Mouse (Mus musculus): ENCODE results near the gene Ss18l1. TPM values are rescaled to one million over a fixed set of nuclear protein-coding genes. Genes with fewer than 3 reads are reported as not detected.

Gene Ss18l1
- polyA plus RNA-seq, 1 experiment from 2014 or later: 2.9 TPM

GRCm38 (mm10) chr2:180034753-180035152 is 7.6 kb upstream of the Ss18l1 start:
- DNase-seq (ENCODE audit: low spot score): no peak

- DNase-seq (ENCODE audit: low spot score): no peak
These were observed 1.9 kb upstream of the Ss18l1 start for GRCm38 (mm10) chr2:180040406-180040805.

DNA sequence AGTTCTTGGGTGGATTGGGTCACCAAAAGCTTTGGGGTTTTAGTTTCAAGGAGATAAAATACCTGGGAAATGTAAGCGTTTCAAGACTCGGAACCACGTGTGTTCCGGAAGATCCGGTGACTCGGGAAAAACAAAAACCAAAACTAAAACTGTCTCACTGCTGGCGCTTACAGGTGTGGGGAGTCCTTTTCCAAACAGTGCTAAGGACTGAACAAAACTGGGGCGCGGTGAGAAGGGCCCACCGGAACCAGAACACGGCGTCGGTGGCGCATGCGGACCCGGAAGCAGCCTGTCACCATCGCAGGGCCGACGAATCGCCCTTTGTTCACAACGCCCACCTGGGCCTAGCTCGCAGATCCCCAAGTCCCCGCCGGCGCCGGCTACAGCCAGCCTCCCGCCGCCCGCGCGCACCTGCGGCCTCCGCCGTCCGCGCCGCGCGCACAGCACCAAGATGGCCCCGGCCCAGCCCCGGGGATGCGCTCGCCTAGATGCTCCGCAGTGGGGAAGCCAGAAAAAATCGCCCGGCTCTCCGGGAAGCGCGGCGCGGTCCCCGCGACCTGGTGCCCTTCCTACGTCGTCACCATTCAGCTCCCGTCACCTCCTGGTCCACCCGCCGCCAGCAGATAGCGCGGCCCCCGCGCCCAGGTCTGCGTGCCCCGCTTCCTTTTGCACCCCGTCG is 593 bp upstream of the Ss18l1 start:
- DNase-seq (ENCODE audit: low spot score): no peak

DNA sequence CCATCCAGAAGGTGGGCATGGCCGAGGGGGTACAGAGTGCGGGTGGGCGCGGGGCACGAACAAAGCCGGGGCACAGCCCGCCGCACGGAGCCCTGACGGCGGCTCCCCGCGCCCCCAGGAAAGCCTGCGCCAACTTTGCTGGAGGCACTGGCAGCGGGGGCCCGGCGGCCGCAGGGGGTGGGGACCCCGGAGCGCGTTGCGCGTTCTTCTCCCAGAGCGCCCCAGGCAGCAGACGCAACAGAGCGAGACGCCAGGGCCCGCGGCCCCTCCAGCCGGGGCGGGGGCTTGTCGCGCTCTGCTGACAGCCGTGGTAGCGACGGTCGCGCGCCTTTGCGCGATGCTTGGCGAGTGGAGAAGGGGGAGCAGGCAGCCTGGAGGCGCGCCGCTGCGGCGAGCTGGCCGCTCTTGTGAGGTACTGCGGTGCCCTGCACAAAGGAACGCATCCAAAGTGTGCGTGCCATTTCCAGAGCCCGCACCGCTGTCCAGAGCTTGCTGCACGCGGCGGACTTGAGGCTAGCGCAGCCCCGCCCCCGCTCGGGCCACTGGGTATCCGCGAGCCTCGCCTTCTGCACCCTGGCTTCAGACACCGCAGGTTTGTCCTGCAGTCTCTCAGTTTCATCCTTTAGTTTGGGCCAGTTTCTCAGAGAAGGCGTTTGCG is 678 bp downstream of the Ss18l1 start:
- DNase-seq (ENCODE audit: low spot score): peak; percentile 77

GRCm38 (mm10) chr2:180045283-180045682 is 3.0 kb downstream of the Ss18l1 start:
- DNase-seq (ENCODE audit: low spot score): peak; percentile 48

- DNase-seq (ENCODE audit: low spot score): no peak
These were observed 5.3 kb downstream of the Ss18l1 start for GRCm38 (mm10) chr2:180047580-180047979.

DNA sequence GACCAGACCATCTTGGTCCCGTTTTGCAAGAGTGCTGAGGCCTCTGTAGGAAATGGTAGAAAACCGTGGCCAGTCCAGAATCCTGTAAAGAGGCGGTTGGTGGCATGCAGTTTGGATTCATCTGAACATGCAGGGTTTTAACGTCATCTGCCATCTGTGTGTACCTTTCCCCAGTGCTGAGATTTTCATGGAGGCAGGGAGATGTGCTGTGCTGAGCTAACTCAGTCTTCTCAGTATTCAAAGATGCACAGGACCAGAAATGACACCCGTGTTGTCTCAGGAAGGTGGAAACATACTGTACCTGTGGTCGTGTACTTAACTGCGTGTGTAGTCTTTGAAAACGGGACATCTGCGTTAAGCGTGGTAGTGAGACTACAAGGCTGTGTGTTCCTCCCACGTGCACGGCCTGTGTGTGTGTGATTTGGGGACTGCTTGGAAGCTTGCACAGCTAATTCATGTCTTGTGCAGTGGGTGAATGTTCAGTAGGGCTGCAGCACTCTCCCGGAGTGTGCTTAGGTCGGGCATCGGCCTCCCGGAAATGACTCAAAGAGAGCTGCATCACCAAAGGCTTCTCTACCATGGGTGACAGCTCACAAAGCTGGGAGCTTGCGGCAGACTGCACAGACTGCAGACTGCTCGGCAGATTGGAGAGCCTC is 5.8 kb downstream of the Ss18l1 start:
- no peak for DNase-seq (ENCODE audit: low spot score)

DNA sequence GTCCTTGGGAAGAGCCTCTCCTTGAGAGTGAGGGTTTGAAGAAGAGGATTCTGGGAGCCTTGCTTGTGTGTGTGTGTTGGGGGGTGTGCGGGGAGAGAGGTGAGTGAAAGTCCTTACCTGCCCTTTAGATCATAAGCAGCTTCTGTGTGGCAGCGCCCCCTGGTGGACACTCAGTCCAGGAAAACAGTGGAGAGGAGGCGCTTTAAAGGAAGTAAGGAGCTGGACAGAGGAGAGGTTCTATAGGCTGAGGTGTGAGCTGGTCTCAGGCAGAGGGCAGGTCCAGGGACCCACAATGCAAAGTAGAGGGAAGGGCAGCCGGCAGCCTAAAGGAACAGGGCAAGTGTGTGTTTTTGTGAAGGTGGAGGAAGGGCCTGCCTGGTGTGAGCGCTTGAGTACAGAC is 8.7 kb downstream of the Ss18l1 start:
- DNase-seq (ENCODE audit: low spot score): peak; percentile 83

- DNase-seq (ENCODE audit: low spot score): peak; percentile 46
These were observed 9.9 kb downstream of the Ss18l1 start for GRCm38 (mm10) chr2:180051986-180052733.

DNA sequence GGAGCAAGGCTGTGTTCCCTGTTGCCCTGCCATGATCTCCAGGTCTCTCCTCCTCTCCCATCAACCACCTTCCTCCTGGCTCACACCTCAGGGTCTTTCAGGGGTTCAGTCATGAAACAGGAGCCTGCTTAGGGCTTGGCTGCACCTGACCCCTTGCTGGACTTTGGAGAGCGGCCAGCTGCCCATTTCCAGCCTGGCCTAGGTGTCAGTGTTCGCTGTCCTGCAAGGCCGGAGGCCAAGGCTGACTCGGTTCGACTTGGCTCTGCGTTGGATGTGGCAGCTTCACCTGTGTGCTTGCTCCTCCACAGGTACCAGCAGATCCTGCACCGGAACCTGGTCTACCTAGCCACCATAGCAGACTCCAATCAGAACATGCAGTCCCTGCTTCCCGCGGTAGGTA is 10.7 kb downstream of the Ss18l1 start:
- DNase-seq (ENCODE audit: low spot score): no peak

- DNase-seq (ENCODE audit: low spot score): no peak
These were observed 21.2 kb downstream of the Ss18l1 start for GRCm38 (mm10) chr2:180063338-180064131.

DNA sequence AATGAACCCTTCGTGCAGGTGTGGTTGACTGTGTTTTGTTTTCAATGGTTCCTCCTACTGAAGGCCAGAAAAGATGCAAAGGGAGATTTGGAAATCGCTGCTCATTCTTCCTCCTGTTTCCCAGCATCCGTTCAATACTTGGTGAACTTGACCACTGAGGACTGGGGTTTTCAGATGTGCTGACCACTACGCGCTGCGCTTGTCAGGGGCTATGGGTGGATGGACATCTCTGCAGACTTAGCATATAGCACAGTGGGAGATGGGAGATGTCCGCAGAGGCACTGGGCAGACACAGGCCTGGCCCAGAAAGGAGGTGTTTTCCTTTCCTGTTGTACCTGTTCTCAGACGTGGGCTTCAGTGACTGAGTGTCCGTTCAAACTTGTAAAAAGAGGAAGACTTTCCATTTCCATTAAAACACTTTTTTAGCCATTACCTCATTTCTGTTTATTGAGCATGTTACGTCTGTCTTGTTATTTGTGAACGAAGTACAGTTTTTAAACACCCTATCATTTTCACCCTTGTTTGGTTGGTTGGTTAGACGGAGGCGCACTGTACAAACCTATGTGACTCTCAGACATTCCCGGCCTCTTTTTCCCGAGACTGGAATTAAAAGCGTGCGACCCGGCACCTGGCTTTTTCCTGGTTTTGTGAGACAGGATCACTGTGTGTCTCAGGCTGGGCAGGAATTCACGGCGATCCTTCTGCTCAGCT is 27.6 kb downstream of the Ss18l1 start:
- no peak for DNase-seq (ENCODE audit: low spot score)

DNA sequence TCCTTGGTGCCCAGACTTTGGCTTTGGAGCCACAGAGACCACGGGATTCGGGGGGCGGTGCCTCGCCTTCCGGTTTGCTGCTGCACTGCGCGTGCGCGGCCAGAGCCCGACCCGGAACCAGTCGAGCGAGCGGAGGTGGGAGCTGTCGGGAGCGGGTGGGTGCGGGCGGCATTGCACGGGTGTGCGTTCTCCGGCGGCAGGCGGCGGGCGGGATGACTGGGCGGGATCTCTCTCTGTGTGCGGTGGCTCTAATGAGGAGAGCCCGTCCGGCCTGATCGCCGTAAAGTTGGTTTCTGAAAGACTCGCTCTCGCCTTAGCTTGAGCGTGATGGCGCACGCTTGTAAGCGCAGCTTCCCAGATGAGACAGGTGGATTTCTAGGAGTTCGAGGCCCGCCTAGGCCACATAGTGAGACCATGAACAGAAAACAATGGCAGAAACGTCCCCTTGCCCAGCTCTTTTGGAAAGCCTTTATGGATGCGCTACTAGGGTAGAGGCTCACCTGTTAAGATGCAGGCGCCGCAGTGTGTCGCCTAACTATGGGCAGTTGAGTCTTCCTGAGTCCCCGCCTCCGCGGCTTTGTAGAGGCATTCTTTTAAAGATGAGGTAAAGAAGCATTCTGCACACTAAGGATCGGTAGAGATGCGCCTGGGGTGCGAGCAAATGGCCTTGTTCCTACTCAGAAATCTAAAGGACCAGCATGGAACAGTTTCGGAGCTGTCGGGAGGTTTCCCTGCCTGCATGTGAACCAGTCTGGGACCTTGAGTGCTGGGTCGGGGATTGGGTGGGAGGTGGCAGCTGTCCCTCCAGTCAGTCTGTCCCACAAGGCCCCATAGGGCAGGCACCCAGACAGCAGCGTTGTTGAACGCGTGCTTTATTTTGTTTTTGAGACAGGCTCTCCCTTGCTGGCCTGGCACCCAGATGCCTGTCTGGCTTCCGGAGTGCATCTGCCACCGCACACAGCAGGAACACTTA is 28.5 kb downstream of the Ss18l1 start, which contains the start of gene Mtg2:
Gene Mtg2 (plus strand): TSS at position 108 of the 973 bp plus-strand sequence.
- DNase-seq (ENCODE audit: low spot score): peak; percentile 92

DNA sequence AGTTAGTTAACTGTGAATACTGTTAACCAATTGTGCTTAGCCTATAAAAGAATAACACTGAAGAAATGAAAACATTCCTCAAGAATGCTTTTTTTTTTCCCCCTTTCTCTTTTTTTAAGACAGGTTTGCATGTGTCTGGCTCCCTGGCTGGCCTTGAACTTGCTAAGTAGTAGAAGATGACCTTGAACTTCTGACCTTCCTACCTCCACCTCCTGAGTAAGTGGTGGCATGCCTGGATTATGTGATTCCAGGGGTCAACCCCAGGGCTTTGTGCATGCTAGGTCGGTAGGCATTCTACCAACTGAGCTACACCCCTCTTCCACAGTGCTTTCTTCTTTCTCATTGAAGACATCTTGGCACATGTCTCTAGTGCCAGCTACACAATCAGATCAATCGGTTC is 29.4 kb downstream of the Ss18l1 start:
- no peak for DNase-seq (ENCODE audit: low spot score)

DNA sequence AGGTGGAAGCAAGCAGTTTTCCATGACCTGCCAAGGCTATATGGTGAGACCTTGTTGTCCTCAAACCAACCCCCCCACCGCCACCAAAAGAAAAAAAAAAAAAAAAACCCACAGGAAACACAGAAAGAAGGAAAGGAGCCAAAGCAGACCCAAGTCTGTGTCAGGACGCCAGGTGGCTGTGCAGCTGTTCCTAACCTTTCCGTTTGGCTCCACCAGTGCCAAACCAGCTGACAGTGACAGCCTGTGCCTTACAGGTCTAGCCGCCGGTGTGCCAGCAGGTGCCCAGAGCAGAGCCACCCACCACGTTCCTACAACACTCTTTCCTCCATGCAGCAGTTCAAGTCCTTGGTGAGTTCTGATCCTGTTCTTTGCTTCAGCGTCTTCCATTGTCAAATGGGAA is 30.6 kb downstream of the Ss18l1 start:
- peak; percentile 67 for DNase-seq (ENCODE audit: low spot score)

GRCm38 (mm10) chr2:180077622-180078021 is 35.3 kb downstream of the Ss18l1 start:
- DNase-seq (ENCODE audit: low spot score): no peak

DNA sequence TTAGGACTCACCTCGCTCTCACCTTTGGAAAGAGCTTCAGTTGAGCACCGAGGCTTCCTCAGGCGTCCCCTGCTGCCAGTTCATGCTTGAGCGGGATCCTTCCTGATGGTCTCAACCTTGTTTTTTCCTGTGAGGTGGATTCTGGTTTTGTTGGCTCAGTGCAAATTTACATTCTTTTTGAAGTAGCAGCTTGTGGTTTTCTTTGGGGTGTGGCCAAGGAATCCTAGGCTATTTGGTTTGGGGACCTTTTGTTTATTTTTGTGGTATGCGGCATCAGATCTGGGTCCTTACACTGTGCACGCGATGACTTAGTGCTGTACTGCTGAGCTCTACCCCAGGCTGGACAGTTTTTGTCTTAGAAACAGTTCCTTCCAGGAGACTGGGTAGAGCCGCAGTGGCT is 38.4 kb downstream of the Ss18l1 start:
- no peak for DNase-seq (ENCODE audit: low spot score)

DNA sequence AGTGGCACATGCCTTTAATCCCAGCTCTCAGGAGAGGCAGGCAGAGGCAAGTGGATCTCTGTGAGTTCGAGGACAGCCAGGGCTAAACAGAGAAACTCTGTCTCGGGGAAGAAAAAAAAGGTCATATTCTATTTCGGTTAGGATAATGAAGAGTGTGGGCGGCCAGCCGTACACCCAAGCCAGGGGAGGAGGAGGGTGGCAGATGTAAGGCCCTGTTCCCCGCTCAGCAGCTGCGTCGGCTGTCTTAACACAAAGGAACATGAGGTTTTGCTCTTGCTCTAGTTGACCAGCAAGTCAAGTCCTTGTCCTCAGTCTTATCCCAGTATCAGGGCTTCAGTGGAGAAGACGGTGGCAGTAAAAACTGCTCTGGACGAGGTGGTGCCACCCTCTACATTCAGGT is 40.8 kb downstream of the Ss18l1 start:
- no peak for DNase-seq (ENCODE audit: low spot score)

DNA sequence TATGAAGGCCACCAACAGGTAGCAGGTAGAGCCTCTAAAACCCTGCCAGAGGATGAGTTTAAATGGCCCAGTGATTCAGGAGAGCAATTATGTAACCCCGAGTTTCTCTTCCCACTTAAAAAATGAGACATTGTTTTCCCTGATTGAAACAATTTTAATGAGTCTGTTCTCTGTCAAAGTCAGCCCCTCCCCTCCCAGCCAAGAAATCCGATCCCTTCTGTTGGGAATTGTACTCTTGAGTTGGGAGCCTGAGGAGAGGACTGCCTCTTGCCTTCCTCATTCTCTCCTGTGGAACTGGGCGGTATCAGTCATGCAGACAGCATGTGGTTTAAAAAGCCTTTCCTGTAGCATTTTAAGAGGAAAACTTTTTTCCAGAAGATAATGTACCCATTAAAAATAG is 42.3 kb downstream of the Ss18l1 start:
- DNase-seq (ENCODE audit: low spot score): no peak

All from thymus, postnatal 0 days (tissue).